In the genomic region with DNA sequence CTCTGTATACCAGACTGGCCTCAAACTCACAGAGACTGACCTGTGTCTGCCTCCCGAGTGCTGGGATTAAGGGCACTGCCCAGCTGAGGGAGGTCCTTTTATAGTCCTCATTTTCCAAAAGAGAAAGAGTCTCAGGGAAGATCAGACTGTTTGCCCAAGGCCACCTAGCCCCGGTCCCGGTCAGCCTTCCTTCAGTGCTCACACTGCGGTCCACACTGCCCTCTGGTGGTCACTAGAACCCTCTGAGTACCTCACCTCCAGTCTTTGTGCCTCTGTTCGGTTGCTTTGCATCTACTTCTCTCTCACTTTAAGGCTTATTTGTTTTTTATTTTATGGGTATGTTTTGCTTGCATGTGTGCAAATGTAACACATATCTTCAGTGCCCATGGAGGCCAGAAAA, we compare ENCODE assay signal across 7 mouse cellular contexts. TPM values are rescaled to one million over a fixed set of nuclear protein-coding genes. Genes with fewer than 3 reads are reported as not detected.
A peak's percentile ranks its signal among the peaks of the same experiment; 100 is the strongest.
DNase-seq lines count a peak whose midpoint lies in the region; ATAC-seq and TF ChIP-seq lines count a peak whose summit lies in the region.

No protein-coding gene starts in this region.

- H3K4me2 ChIP-seq in limb, embryonic 13.5 days (replicated peaks), result no peak overlapping the region
- no peak overlapping the region for H3K4me2 ChIP-seq in midbrain, postnatal 0 days (ENCODE audit: low read depth, low read length, poor library complexity, severe bottlenecking)

- H3K9ac ChIP-seq in limb, embryonic 13.5 days, result no peak overlapping the region
- no peak overlapping the region for H3K9ac ChIP-seq in midbrain, postnatal 0 days (replicated peaks; ENCODE audit: low read length, poor library complexity, severe bottlenecking)

- peaks cover 24% of the 10 kb centered on the region; the same call in 1 of the 2 replicates for H3K4me1 ChIP-seq in limb, embryonic 13.5 days
- H3K4me1 ChIP-seq in midbrain, postnatal 0 days (ENCODE audit: insufficient read depth, low read length), result no peaks in the 10 kb centered on the region
- no peaks in the 10 kb centered on the region for H3K4me1 ChIP-seq in spleen, adult 2 months (ENCODE audit: control insufficient read depth, insufficient read depth, insufficient read length)

- H3K27ac ChIP-seq in limb, embryonic 13.5 days, result no peak overlapping the region
- no peak overlapping the region for H3K27ac ChIP-seq in midbrain, postnatal 0 days (ENCODE audit: low read depth, low read length)
- H3K27ac ChIP-seq in spleen, adult 2 months (ENCODE audit: insufficient read depth, low read length), result no peak overlapping the region

- TF ChIP-seq POLR2A in spleen, adult 2 months (IDR thresholded peaks at IDR 0.05; ENCODE audit: low read depth, low read length), result no peak

- DNase-seq in adrenal gland, adult 8-10 months, result peak; percentile 72
- peak; percentile 91 for DNase-seq in embryo, embryonic 11 days
- peak; percentile 80 for DNase-seq in kidney, adult 18-20 months
- peak; percentile 86 for DNase-seq in midbrain, postnatal 0 days (ENCODE audit: low spot score)
- peak; percentile 41 to 68 for DNase-seq in spleen, adult 2 months (ENCODE audit: low read depth in 1 of 2, low spot score in 2 of 2)

- 0 out of 2 replicates have a peak, but pooled peaks cover 3% of the 10 kb centered on the region for H3K27me3 ChIP-seq in limb, embryonic 13.5 days
- no peaks in the 10 kb centered on the region for H3K27me3 ChIP-seq in midbrain, postnatal 0 days (ENCODE audit: insufficient read depth, low read length)
- H3K27me3 ChIP-seq in spleen, adult 2 months (ENCODE audit: control insufficient read depth, insufficient read depth, low read length), result no peaks in the 10 kb centered on the region

- no peaks in the 10 kb centered on the region for H3K36me3 ChIP-seq in limb, embryonic 13.5 days
- no peaks in the 10 kb centered on the region for H3K36me3 ChIP-seq in midbrain, postnatal 0 days (ENCODE audit: insufficient read depth, low read length)
- H3K36me3 ChIP-seq in spleen, adult 2 months (ENCODE audit: control insufficient read depth, insufficient read depth, low read length), result no peaks in the 10 kb centered on the region

- WGBS in limb, embryonic 13.5 days, result 10% methylated on average over 5 of the region's 5 CpGs
- WGBS in midbrain, postnatal 0 days, result 8% methylated on average over 5 of the region's 5 CpGs
- WGBS in spleen, adult 2 months, result 10% methylated on average over 5 of the region's 5 CpGs

- no peak overlapping the region for H3K4me3 ChIP-seq in limb, embryonic 13.5 days
- no peak overlapping the region for H3K4me3 ChIP-seq in midbrain, postnatal 0 days (ENCODE audit: low read depth, low read length)
- H3K4me3 ChIP-seq in spleen, adult 2 months (ENCODE audit: extremely low read depth, insufficient read depth, insufficient read length), result no peak overlapping the region

- ATAC-seq in granulocyte monocyte progenitor cell, adult 5-6 weeks (replicated peaks; ENCODE audit: poor library complexity, severe bottlenecking), result peak; percentile 50
- peak; percentile 73; the same call in 1 of the 2 replicates for ATAC-seq in limb, embryonic 13.5 days (ENCODE audit: low FRiP score, low read depth)
- no peak for ATAC-seq in midbrain, postnatal 0 days (ENCODE audit: low FRiP score)

- peak; percentile 95 for TF ChIP-seq CTCF in midbrain, postnatal 0 days (IDR thresholded peaks at IDR 0.05)
- TF ChIP-seq CTCF in spleen, adult 2 months (IDR thresholded peaks at IDR 0.05; ENCODE audit: extremely low read depth, insufficient read depth, insufficient read length, insufficient replicate concordance), result peak; percentile 93

- H3K9me3 ChIP-seq in limb, embryonic 13.5 days, result peaks cover 4% of the 10 kb centered on the region
- no peaks in the 10 kb centered on the region for H3K9me3 ChIP-seq in midbrain, postnatal 0 days (ENCODE audit: low read length)

RNA-seq across cellular contexts. Expression of a gene that starts 26.6 kb away (rescaled TPM):
- total RNA-seq in adrenal gland, adult 8-10 months (2022), result 100 to 1,000 TPM; 177 to 222 (median 203) TPM
- 52.2 and 73.9 TPM in 2 replicates for total RNA-seq in granulocyte monocyte progenitor cell, adult 5-6 weeks (2014; fragmentation: Nextera tagmentation)
- 65.9 and 74.6 TPM in 2 replicates for total RNA-seq in granulocyte monocyte progenitor cell, adult 5-6 weeks (2017)
- 244 and 273 TPM in 2 replicates for polyA plus RNA-seq in limb, embryonic 13.5 days (2015; fragmentation: Nextera tagmentation; extraction: Ambion mirVana)
- total RNA-seq in midbrain, postnatal 0 days (2014; rRNA removed), result 132 and 144 TPM in 2 replicates
- polyA plus RNA-seq in midbrain, postnatal 0 days (2015; fragmentation: Nextera tagmentation; extraction: Ambion mirVana), result 164 and 171 TPM in 2 replicates
- polyA plus RNA-seq in spleen, adult 2 months (2012; rRNA removed), result 7.2 and 9.4 TPM in 2 replicates
